Mouse (Mus musculus) small intestine, adult 2 months (tissue): ENCODE results near the gene Fbn1.

Experiments used
- CTCF ChIP-seq: fragments of 200-500 bp; IDR thresholded peaks from 2 replicates; pipeline ENCODE4 v1.5.1; 2012; ENCODE audit warnings: low read depth, mild to moderate bottlenecking, control low read depth, inconsistent platforms, low read length, moderate library complexity, mixed read lengths; ENCODE audit not compliant: insufficient replicate concordance, insufficient read length; ENCODE audit errors: extremely low read depth
- POLR2A ChIP-seq: fragments of 200-500 bp; IDR thresholded peaks from 2 replicates; pipeline ENCODE4 v1.6.1; 2012; ENCODE audit warnings: low read depth, mild to moderate bottlenecking, control low read depth, inconsistent platforms, low read length, moderate library complexity

DNA sequence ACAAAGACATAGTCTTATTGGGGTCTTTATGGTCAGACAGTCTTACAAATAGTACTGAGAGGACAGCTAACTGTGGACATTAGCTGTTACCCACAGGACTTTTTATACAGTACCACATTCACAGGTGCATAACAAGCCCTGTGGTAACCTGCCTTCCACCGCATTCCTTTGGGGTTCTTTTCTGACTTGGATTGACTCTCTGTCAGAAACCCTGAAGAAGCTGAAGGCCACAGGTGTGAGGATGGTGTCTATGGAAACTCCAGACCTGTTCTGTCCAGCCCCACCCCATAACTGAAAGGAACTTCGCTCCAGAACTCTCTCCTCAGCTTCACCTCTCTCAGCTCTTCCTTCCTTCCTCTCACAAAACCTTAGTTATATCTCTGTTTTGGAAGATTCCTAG lies 13.5 kb downstream of the Fbn1 start:
- no peak for TF ChIP-seq POLR2A
- no peak for TF ChIP-seq CTCF
